Mouse (Mus musculus) midbrain, embryonic 16.5 days (tissue): ENCODE results near the gene Gstp2. TPM values are rescaled to one million over a fixed set of nuclear protein-coding genes. Genes with fewer than 3 reads are reported as not detected.

Source experiments
- ATAC-seq: fragments of 200-750 bp; cut with Nextera tagmentation; 2 replicates; pipeline ENCODE4 v1.8.0; 2017; ENCODE audit warnings: moderate TSS enrichment
- H3K27ac ChIP-seq: fragments of 300-500 bp; sonication (generic); 2 replicates; pipeline ENCODE4 v1.5.1; 2014; ENCODE audit warnings: mild to moderate bottlenecking, low read length, mixed read lengths
- H3K27me3 ChIP-seq: fragments of 300-500 bp; sonication (generic); 2 replicates; pipeline ENCODE4 v1.6.1; 2014; ENCODE audit warnings: low read depth, low read length, mixed read lengths; ENCODE audit not compliant: control insufficient read depth, insufficient read depth
- H3K36me3 ChIP-seq: fragments of 300-500 bp; sonication (generic); 2 replicates; pipeline ENCODE4 v1.6.1; 2014; ENCODE audit warnings: mild to moderate bottlenecking, low read length, moderate library complexity, mixed read lengths; ENCODE audit not compliant: control insufficient read depth, insufficient read depth
- H3K4me1 ChIP-seq: fragments of 300-500 bp; sonication (generic); 2 replicates; pipeline ENCODE4 v1.6.1; 2014; ENCODE audit warnings: mild to moderate bottlenecking, low read length, mixed read lengths; ENCODE audit not compliant: control insufficient read depth, insufficient read depth
- H3K4me2 ChIP-seq: fragments of 300-500 bp; sonication (generic); 2 replicates; pipeline ENCODE4 v1.6.1; 2014; ENCODE audit warnings: mild to moderate bottlenecking, low read length, mixed read lengths
- H3K4me3 ChIP-seq: fragments of 300-500 bp; sonication (generic); 2 replicates; pipeline ENCODE4 v1.5.1; 2014; ENCODE audit warnings: low read depth, mild to moderate bottlenecking, low read length, moderate library complexity, mixed read lengths
- H3K9ac ChIP-seq: fragments of 300-500 bp; sonication (generic); 2 replicates; pipeline ENCODE4 v1.6.1; 2014; ENCODE audit warnings: low read depth, low read length, mixed read lengths
- H3K9me3 ChIP-seq: fragments of 300-500 bp; sonication (generic); replicated peaks from 2 replicates; pipeline ENCODE4 v1.6.1; 2014; ENCODE audit warnings: mild to moderate bottlenecking, low read length, mixed read lengths; ENCODE audit not compliant: control insufficient read depth, poor library complexity, severe bottlenecking
- WGBS: fragments of 180-500 bp; shearing (Covaris S2); extraction: QIAGEN DNeasy Blood & Tissue Kit; methylation state at CpG from one replicate; pipeline ENCODE4 v1.1.7; 2014; 5-methylcytosine and 5-hydroxymethylcytosine counted together
- polyA plus RNA-seq: library from polyadenylated mRNA; unstranded; fragments of >200 nt; fragmentation: Nextera tagmentation; extraction: Ambion mirVana; gene quantifications from 2 replicates; pipeline ENCODE4 v1.2.1, GENCODE M21; 2015

Gene Gstp2
- polyA plus RNA-seq, 1 experiment from 2014 or later: 5.2 TPM

DNA sequence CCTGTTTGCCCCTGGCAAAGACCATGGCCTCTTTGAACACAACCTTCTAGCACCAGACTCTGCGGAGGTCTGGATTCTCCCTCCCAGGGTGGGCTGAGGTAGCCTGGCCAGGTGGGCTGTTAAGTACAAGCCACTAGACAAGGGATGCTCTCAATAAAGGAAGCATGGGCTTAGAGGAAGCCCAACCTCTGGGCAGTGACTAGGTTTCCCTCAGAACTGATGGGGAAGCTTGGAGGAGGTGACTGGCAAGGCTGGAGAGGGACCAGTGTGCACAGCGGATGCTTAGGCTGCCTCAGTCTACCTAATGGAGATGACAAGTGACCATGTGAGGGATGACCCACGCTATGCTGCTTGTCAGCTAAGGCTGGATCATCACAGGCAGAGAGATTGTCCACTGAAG, 53.9 kb downstream of the Gstp2 start:
- H3K4me1 ChIP-seq: no peaks in the 10 kb centered on the region
- no peak overlapping the region for H3K9ac ChIP-seq
- H3K4me3 ChIP-seq: no peak overlapping the region
- H3K27ac ChIP-seq: no peak overlapping the region
- no peaks in the 10 kb centered on the region for H3K36me3 ChIP-seq
- no peak for ATAC-seq
- no peaks in the 10 kb centered on the region for H3K9me3 ChIP-seq
- 87% methylated on average over 3 of the region's 3 CpGs for WGBS
- no peak overlapping the region for H3K4me2 ChIP-seq
- H3K27me3 ChIP-seq: no peaks in the 10 kb centered on the region

DNA sequence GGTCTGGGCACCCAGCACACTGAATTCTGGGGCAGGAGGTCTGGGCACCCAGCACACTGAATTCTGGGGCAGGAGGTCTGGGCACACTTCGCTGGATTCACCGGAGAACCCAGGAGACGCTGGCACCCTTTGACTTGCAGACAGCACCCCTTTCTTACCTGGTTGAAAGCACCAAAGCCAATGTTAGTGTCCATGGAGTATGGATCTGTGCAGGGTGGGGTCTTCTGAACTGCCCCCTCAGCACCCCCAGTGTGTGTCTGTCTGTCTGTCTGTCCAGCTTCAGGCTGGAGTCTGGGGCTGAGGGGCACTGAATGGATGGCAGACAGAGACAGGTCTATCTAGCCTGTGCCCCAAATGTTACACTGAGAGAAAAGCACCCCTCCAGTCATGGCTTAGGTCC, 54.3 kb downstream of the Gstp2 start:
- no peaks in the 10 kb centered on the region for H3K4me1 ChIP-seq
- H3K36me3 ChIP-seq: no peaks in the 10 kb centered on the region
- H3K4me3 ChIP-seq: no peak overlapping the region
- WGBS: 96% methylated on average over 3 of the region's 3 CpGs
- no peak overlapping the region for H3K27ac ChIP-seq
- H3K27me3 ChIP-seq: no peaks in the 10 kb centered on the region
- H3K9ac ChIP-seq: no peak overlapping the region
- H3K9me3 ChIP-seq: no peaks in the 10 kb centered on the region
- H3K4me2 ChIP-seq: no peak overlapping the region
- ATAC-seq: no peak

GRCm38 (mm10) chr19:3990804-3991203, 55.0 kb downstream of the Gstp2 start:
- Histone ChIP-seq H3K9me3 (no peaks in the 10 kb centered on the region), H3K27ac (no peak overlapping the region), H3K4me3 (no peak overlapping the region), H3K4me2 (no peak overlapping the region), H3K4me1 (no peaks in the 10 kb centered on the region), H3K36me3 (no peaks in the 10 kb centered on the region), H3K9ac (no peak overlapping the region), H3K27me3 (no peaks in the 10 kb centered on the region)
- 70% methylated on average over 6 of the region's 6 CpGs for WGBS
- ATAC-seq: no peak

Other genes with a start within 250 kb of the Gstp2 start
- 56.1 and 61.8 TPM in 2 replicates for gene Chka, start 194.2 kb downstream of the Gstp2 start, polyA plus RNA-seq
- gene Tcirg1, start 138.9 kb downstream of the Gstp2 start, polyA plus RNA-seq: 12.5 and 12.6 TPM in 2 replicates
- 229 and 245 TPM in 2 replicates for gene Ndufs8, start 133.2 kb downstream of the Gstp2 start, polyA plus RNA-seq
- 1.8 and 2.0 TPM in 2 replicates for gene Aldh3b1, start 116.2 kb downstream of the Gstp2 start, polyA plus RNA-seq
- gene Unc93b1, start 110.8 kb downstream of the Gstp2 start, polyA plus RNA-seq: 9.7 and 9.9 TPM in 2 replicates
- not detected in 2 replicates for gene Aldh3b3, start 87.4 kb downstream of the Gstp2 start, polyA plus RNA-seq
- gene Aldh3b2, start 73.7 kb downstream of the Gstp2 start, polyA plus RNA-seq: 0.60 and 0.82 TPM in 2 replicates
- 1.0 and 1.8 TPM in 2 replicates for gene Acy3, start 59.5 kb downstream of the Gstp2 start, polyA plus RNA-seq
- gene Tbx10, start 53.3 kb downstream of the Gstp2 start, polyA plus RNA-seq: not detected in 2 replicates
- 24.5 and 28.8 TPM in 2 replicates for gene Nudt8, start 45.4 kb downstream of the Gstp2 start, polyA plus RNA-seq
- 6.4 and 6.6 TPM in 2 replicates for gene Gm49405, start 45.4 kb downstream of the Gstp2 start, polyA plus RNA-seq
- 8.1 and 9.2 TPM in 2 replicates for gene Doc2g, start 42.7 kb downstream of the Gstp2 start, polyA plus RNA-seq
- 234 and 247 TPM in 2 replicates for gene Ndufv1, start 33.2 kb downstream of the Gstp2 start, polyA plus RNA-seq
- gene Gstp1, start 8.0 kb downstream of the Gstp2 start, polyA plus RNA-seq: 534 and 577 TPM in 2 replicates
- gene Gstp3, start 13.5 kb upstream of the Gstp2 start, polyA plus RNA-seq: not detected in 2 replicates
- 0.44 TPM in 1 of 2 replicates, not detected in the other for gene Cabp2, start 35.6 kb upstream of the Gstp2 start, polyA plus RNA-seq
- gene Cdk2ap2, start 51.2 kb upstream of the Gstp2 start, polyA plus RNA-seq: 83.1 and 83.2 TPM in 2 replicates
- gene Pitpnm1, start 54.0 kb upstream of the Gstp2 start, polyA plus RNA-seq: 105 and 113 TPM in 2 replicates
- gene Aip, start 79.8 kb upstream of the Gstp2 start, polyA plus RNA-seq: 92.9 and 102 TPM in 2 replicates
- 0.09 TPM in 1 of 2 replicates, not detected in the other for gene Gpr152, start 93.8 kb upstream of the Gstp2 start, polyA plus RNA-seq
- 0.24 and 0.48 TPM in 2 replicates for gene Cabp4, start 98.0 kb upstream of the Gstp2 start, polyA plus RNA-seq
- gene Coro1b, start 102.6 kb upstream of the Gstp2 start, polyA plus RNA-seq: 102 and 119 TPM in 2 replicates
- gene Ptprcap, start 107.6 kb upstream of the Gstp2 start, polyA plus RNA-seq: 0.28 TPM in 1 of 2 replicates, not detected in the other
- gene Rps6kb2, start 117.3 kb upstream of the Gstp2 start, polyA plus RNA-seq: 52.7 and 58.0 TPM in 2 replicates
- gene Carns1, start 129.5 kb upstream of the Gstp2 start, polyA plus RNA-seq: 5.2 and 6.7 TPM in 2 replicates
- gene Tbc1d10c, start 145.3 kb upstream of the Gstp2 start, polyA plus RNA-seq: 0.58 and 0.67 TPM in 2 replicates
- gene Ppp1ca, start 146.0 kb upstream of the Gstp2 start, polyA plus RNA-seq: 520 and 542 TPM in 2 replicates
- gene Rad9a, start 155.6 kb upstream of the Gstp2 start, polyA plus RNA-seq: 24.1 and 25.0 TPM in 2 replicates
- 0.40 and 0.68 TPM in 2 replicates for gene Clcf1, start 168.2 kb upstream of the Gstp2 start, polyA plus RNA-seq
- gene AC109138.7, start 168.3 kb upstream of the Gstp2 start, polyA plus RNA-seq: not detected in 2 replicates
- 18.5 and 19.2 TPM in 2 replicates for gene Pold4, start 185.9 kb upstream of the Gstp2 start, polyA plus RNA-seq
- 14.7 and 19.6 TPM in 2 replicates for gene Ssh3, start 223.2 kb upstream of the Gstp2 start, polyA plus RNA-seq
- 55.6 and 65.7 TPM in 2 replicates for gene Ankrd13d, start 237.1 kb upstream of the Gstp2 start, polyA plus RNA-seq